13 mouse cellular contexts compared by ENCODE assay signal in the genomic region with DNA sequence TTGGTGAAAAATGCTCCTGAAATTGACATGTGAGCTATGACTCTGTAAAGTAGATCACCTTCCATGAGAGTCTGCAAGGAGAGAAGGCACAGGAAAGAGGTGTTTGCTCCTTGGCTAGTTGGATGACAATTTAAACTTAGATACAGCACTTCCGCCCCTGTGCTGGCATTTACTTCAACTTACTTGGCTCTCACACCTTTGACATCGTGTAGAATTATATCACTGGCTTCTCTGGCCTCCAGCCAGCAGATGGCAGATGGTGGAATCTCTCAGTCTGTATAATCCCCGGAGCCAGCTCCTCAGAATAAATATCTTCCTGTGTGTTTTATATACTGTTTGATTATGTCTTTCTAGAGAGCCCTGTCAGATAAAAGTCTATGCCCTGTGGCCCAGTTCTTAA.
DNase-seq lines count a peak whose midpoint lies in the region; ATAC-seq and TF ChIP-seq lines count a peak whose summit lies in the region.
"Had no signal": no experiment of that assay in that cellular context is flagged by ENCODE, and none has a peak within 500 bp of the region (broad histone marks: within the 10 kb centered on the region; RNA-seq: fewer than 3 reads in every experiment).

No protein-coding gene starts in this region.

- H3K79me2 ChIP-seq in CH12.LX (replicated peaks; ENCODE audit: control insufficient read depth, extremely low read depth, insufficient read depth, poor library complexity, severe bottlenecking), result no peaks in the 10 kb centered on the region

- DNase-seq in CH12.LX (ENCODE audit: extremely low read depth), result no peak
- peak; percentile 63 for DNase-seq in forebrain, postnatal 0 days
- DNase-seq in retina, postnatal 1 day, result peak; percentile 17
- DNase-seq in kidney, postnatal 14 days, result no peak
- DNase-seq in lung, postnatal 10 days, result no peak
- no peak for DNase-seq in thymus, adult 18-20 months
- DNase-seq: thymus, postnatal 36 days had no signal

- peak; percentile 36 for ATAC-seq in cerebellum, adult (ENCODE audit: insufficient number of reproducible peaks, low FRiP score, low TSS enrichment)
- ATAC-seq in forebrain, postnatal 0 days, result peak; percentile 79

- no peak overlapping the region for H3K9ac ChIP-seq in CH12.LX (ENCODE audit: insufficient read depth, low read depth)
- no peak overlapping the region for H3K9ac ChIP-seq in forebrain, postnatal 0 days
- H3K9ac ChIP-seq: heart, embryonic 12.5 days; hindbrain, embryonic 13.5 days; lung, embryonic 15.5 days had no signal

- no peaks in the 10 kb centered on the region for H3K36me3 ChIP-seq in CH12.LX (replicated peaks in 1 of 2; ENCODE audit: control insufficient read depth in 1 of 2, insufficient read depth in 1 of 2, low read length in 1 of 2)
- no peaks in the 10 kb centered on the region for H3K36me3 ChIP-seq in forebrain, postnatal 0 days (ENCODE audit: insufficient read depth)
- H3K36me3 ChIP-seq: heart, embryonic 12.5 days; hindbrain, embryonic 13.5 days; limb, embryonic 10.5 days; lung, embryonic 15.5 days had no signal

- H3K27me3 ChIP-seq in CH12.LX (replicated peaks), result no peaks in the 10 kb centered on the region
- H3K27me3 ChIP-seq in forebrain, postnatal 0 days (ENCODE audit: insufficient read depth, low read length), result no peaks in the 10 kb centered on the region
- H3K27me3 ChIP-seq: heart, embryonic 12.5 days; hindbrain, embryonic 13.5 days; lung, embryonic 15.5 days had no signal

- in situ Hi-C loops in CH12.LX (cut with MboI; ENCODE audit: low pct_ligation_motif_present, low pct_unique_long_range_greater_than_20kb, low sequenced_read_pairs), result no loop called here

- TF ChIP-seq RAD21 in CH12.LX (IDR thresholded peaks at IDR 0.05; ENCODE audit: low read depth, low read length), result no peak; the same call in 1 of the 2 replicates

- peak in 1 of 2 experiments; percentile 25; a peak in 2 of 4 replicates for TF ChIP-seq CTCF in CH12.LX (conservative IDR thresholded peaks at IDR 0.05 in 1 of 2, IDR thresholded peaks at IDR 0.05 in 1 of 2; ENCODE audit: low read depth in 2 of 2, low read length in 2 of 2)
- TF ChIP-seq CTCF in forebrain, postnatal 0 days (IDR thresholded peaks at IDR 0.05; ENCODE audit: low read depth), result no peak

- TF ChIP-seq EP300 in CH12.LX (IDR thresholded peaks at IDR 0.05; ENCODE audit: low read length), result no peak

- TF ChIP-seq POLR2A in CH12.LX (IDR thresholded peaks at IDR 0.05; ENCODE audit: low read depth, low read length), result no peak

- 44% methylated on average over 3 of the region's 3 CpGs for WGBS in forebrain, postnatal 0 days

- H3K4me2 ChIP-seq in CH12.LX (ENCODE audit: insufficient read depth, low read depth, poor library complexity, severe bottlenecking), result no peak overlapping the region
- H3K4me2 ChIP-seq in forebrain, postnatal 0 days (ENCODE audit: low read depth), result no peak overlapping the region
- H3K4me2 ChIP-seq: heart, embryonic 12.5 days; hindbrain, embryonic 13.5 days; lung, embryonic 15.5 days had no signal

- no peak overlapping the region for H3K4me3 ChIP-seq in CH12.LX (replicated peaks in 1 of 3; ENCODE audit: low read depth in 2 of 3, low read length in 2 of 3, poor library complexity in 1 of 3)
- no peak overlapping the region for H3K4me3 ChIP-seq in forebrain, postnatal 0 days (ENCODE audit: low read depth, low read length)
- H3K4me3 ChIP-seq: heart, embryonic 12.5 days; hindbrain, embryonic 13.5 days; limb, embryonic 10.5 days; lung, embryonic 15.5 days had no signal

- no peaks in the 10 kb centered on the region for H3K9me3 ChIP-seq in CH12.LX (replicated peaks; ENCODE audit: low read length)
- no peaks in the 10 kb centered on the region for H3K9me3 ChIP-seq in forebrain, postnatal 0 days (ENCODE audit: low read length)
- H3K9me3 ChIP-seq: heart, embryonic 12.5 days; hindbrain, embryonic 13.5 days; limb, embryonic 10.5 days; lung, embryonic 15.5 days had no signal

- dilution Hi-C loops in CH12.LX (cut with MboI; ENCODE audit: extremely low pct_ligation_motif_present, extremely low pct_unique_long_range_greater_than_20kb, low sequenced_read_pairs), result no loop called here

- H3K27ac ChIP-seq in CH12.LX (ENCODE audit: insufficient read depth, low read depth), result no peak overlapping the region
- no peak overlapping the region for H3K27ac ChIP-seq in forebrain, postnatal 0 days (ENCODE audit: low read depth, low read length)
- H3K27ac ChIP-seq: hindbrain, embryonic 13.5 days; kidney, postnatal 0 days; limb, embryonic 10.5 days; lung, embryonic 15.5 days had no signal

- H3K4me1 ChIP-seq in CH12.LX (ENCODE audit: control insufficient read depth in 1 of 2, insufficient read depth in 2 of 2), result no peaks in the 10 kb centered on the region
- 0 out of 2 replicates have a peak, but pooled peaks cover 7% of the 10 kb centered on the region for H3K4me1 ChIP-seq in forebrain, postnatal 0 days (ENCODE audit: insufficient read depth)
- H3K4me1 ChIP-seq: heart, embryonic 12.5 days; lung, embryonic 15.5 days had no signal

TF ChIP-seq in CH12.LX, 34 proteins besides CTCF, POLR2A, EP300 and RAD21:
- no peak for TF ChIP-seq ELF1 (IDR thresholded peaks at IDR 0.05; ENCODE audit: low read depth, low read length)
- TF ChIP-seq SMC3 (IDR thresholded peaks at IDR 0.05; ENCODE audit: low read depth, low read length), result peak; percentile 18

Comparison
In these comparisons a context has a peak if more than half of its experiments do, and no peak if none do; other contexts are left out.
1. DNase-seq: peak in forebrain, postnatal 0 days (single experiment) and retina, postnatal 1 day (single experiment); none in CH12.LX (single experiment), kidney, postnatal 14 days (single experiment), lung, postnatal 10 days (single experiment) and thymus, adult 18-20 months (0 of 2).